Mouse (Mus musculus) lung, postnatal 14 days (tissue): Measurements from ENCODE around the gene Olfr1242.

Experiments
- DNase-seq: peaks from one replicate; pipeline ENCODE4 v3.0.0; 2021

The Olfr1242 gene

GRCm38 (mm10) chr2:89498235-89498634, at the start of gene Olfr1242:
Gene Olfr1242, minus strand, starts transcription at chr2:89498335.
- no peak for DNase-seq

GRCm38 (mm10) chr2:89544516-89544915, 46.4 kb upstream of the Olfr1242 start:
- no peak for DNase-seq

- DNase-seq: no peak
These were observed 41.8 kb upstream of the Olfr1242 start for GRCm38 (mm10) chr2:89539923-89540322.

GRCm38 (mm10) chr2:89531387-89531786, 33.3 kb upstream of the Olfr1242 start, which contains the start of gene Olfr1243:
Gene Olfr1243, minus strand, starts transcription at chr2:89531487.
- no peak for DNase-seq

GRCm38 (mm10) chr2:89487026-89487425, 11.1 kb downstream of the Olfr1242 start, which contains the start of gene Olfr1241:
Gene Olfr1241, minus strand, starts transcription at chr2:89487126.
- no peak for DNase-seq

- no peak for DNase-seq
These were observed 55.2 kb downstream of the Olfr1242 start, which contains the start of gene Olfr1240 for GRCm38 (mm10) chr2:89442900-89443299. Gene Olfr1240, minus strand, starts transcription at chr2:89443000.
